Mouse (Mus musculus): Measurements from ENCODE around the gene Snap47.

The Snap47 gene

DNA sequence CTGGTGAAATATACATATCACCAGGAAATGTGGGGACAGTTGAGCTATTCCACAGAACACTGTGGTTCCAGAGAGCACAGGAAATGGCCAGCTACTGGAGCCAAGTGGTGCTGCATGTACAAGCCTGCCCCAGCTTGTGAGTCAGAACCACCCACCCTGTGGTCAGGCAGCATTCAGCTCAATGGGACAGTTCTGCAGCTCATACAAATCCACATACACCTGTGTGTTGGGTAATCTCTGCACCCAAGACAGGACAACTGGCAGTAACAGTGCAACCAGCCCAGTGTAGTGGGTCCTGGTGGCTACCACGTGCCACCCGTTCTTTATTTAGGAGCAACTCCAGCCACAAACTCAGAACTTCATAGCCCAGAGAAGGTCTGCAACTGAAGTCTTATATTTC is 29.0 kb downstream of the Snap47 start:
- DNase-seq (ENCODE audit: low spot score in 2 of 2), result no peak

DNA sequence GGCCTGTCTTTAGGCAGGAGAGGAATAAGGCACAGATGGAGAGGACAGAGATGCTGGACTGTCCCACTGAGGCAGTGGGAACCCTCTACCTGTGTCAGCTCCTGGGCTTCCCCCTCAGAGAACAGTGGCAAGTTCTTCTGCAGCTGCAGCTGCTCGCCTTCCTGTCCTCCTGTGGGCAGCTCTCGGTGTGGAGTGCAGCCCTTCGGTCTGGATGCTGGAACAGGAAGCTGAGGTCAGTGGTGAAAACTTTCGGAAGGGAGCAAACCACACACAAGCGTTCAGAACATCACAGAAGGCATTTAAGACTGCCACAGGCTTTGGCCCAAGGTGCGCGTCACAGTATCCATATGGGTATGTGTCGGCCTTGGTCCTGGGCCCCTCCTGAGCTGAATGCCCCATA is 29.6 kb downstream of the Snap47 start:
- DNase-seq (ENCODE audit: low spot score in 2 of 2), result no peak

DNA sequence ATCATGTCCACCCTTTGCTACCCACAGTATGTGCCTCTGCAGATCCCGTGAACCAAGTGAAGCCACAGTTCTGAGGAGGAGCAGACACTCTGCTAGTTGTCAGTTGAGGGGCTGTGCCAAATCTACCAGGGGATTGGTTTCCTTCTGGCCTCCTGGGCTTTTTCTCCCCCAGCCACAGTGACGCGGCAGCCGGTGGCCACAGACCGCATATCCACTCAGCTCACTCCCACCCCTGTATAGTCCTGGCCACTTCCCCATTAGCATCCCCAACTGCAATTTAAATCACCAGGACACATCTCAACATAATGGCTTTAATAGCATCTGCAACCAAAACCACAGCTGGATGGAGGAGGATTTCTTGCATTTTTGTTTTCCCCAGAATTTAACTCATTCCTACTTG is 32.3 kb downstream of the Snap47 start:
- peak in 1 of 2 experiments; percentile 16 for DNase-seq (ENCODE audit: low spot score in 2 of 2)

DNA sequence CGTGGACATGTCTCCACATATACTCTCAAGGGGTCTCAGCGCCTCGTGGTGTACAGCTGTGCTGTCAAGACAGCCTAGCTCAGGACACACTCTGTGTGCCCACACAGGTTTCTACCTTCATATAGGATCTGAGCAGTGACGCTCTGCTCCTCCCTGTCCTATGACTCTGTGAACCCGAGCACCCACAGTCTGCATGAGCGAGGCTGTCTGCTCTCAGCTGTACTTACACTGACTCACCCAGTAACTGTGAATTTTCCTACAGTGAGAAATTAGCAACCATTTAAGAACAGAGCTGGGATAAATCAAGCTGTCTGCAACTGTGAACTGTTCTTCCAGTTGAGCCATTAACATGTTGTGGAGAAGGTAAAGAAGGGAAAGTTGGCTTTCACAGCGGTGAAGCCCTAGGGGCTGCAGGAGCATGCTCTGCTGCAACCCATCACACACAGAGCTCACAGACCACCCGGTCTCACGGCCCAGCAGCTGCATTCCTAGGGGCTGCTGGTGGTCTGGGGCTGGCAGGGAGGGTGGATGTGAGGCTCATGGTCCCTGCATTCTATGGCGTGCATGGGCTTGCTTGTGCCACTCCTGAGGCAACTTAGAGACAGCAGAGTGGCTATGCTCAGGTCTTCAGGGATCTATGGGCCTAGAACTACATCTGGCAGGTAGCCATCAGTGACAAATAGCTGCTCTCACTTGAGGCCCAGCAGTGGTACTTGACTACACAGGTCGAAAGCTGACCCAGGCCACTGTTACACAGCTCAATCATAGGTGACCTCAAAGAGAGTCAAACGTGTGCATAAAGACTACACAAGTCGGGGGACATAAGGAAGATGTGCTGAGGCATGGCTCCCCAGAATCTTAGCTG is 37.8 kb downstream of the Snap47 start:
- DNase-seq (ENCODE audit: low spot score in 2 of 2), result no peak

DNA sequence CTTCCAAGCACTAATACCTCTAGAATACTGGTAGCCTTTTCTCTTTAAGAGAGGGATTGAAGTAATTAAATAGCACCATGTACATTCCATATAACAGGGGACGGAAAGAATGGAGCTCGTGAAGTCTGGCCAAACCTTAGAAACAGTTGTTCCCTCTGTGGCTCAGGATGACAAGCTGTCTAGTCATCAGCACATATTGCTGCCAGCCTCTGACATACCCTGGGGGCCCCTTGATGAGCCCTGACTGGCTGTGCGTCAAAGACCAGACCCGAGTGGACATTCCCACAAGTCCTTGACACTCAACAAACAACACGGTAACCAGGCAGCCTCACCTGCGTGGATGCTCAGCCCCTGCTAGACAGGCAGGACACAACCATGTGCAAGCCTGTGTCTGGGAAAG is 38.9 kb downstream of the Snap47 start:
- DNase-seq (ENCODE audit: low spot score in 2 of 2), result no peak

DNA sequence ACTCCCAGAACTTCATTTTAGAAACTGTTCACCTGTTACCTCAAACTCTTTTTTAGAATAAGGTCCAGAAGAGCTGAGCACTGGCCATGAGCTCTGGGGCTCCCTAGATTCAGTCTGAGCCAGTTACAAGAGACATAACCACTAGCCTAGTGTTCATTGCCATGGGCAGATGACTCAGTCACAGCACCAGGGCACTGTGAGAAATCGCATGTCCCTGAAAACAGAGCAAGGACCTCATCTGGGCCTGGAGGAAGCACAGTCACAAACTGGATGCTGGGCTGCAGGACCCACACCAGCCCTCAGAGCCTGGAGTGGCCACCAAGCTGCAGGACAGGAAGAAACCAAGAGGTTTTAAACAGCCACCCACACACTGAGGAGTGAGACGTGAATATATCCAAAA is 40.1 kb downstream of the Snap47 start:
- no peak for DNase-seq (ENCODE audit: low spot score in 2 of 2)

DNA sequence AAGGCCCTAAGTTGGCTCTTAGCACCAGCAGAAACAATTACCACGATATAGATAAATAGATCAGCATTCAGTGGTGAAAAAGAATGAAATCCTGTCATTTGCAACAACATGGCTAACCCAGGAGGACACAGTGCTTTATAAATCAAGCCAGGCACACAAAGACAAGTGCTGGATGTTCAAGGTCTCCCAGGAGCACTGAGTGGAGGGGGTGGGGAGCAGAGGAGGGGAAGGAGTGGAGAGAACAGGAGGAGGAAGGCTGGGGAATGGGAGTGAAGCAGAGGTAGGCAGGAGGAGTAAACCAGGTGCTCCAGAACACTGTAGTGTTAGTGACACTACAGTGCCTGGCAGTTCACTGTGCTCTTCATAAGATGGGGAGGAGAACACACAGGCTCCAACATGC is 45.2 kb downstream of the Snap47 start:
- no peak for DNase-seq (ENCODE audit: low spot score in 2 of 2)

DNA sequence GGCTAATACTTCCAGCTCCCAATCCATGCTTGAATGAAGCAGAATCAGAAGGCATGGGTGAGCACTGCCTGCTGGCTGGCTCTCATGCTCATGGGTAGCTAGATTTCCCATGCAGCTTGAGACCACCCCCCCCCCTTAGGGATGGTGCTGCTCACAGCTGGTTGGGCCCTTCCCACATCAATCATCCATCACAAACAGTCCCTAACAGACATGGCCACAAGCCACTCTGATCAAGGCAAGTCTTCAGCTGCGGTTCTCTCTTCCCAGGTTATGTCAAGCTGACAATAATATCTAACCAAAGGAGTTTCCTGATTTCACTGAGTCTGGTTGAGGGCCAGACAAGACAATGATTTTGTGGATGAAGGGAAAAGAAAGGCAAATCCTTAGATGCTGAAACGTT is 50.1 kb downstream of the Snap47 start:
- no peak for DNase-seq (ENCODE audit: low spot score in 2 of 2)

DNA sequence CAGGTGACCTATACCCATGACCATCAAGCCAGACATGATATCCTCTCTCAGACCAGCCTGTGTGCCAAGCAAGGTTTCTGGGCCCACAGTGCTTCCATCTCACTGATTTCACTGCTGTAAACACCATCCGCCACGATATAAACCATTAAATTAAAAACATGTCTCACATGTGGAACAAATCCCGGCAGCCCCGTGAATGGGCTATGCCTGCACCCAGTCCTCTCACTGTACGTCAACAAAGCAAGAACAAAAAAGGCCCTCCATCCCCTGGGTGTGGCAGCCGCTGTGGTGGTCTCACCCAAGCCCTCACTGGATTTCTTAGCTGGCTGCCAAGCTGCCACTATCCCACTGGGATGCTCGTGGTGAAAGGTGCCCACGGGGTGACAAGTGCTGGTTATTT is 51.2 kb downstream of the Snap47 start:
- DNase-seq (ENCODE audit: low spot score in 2 of 2), result no peak

DNA sequence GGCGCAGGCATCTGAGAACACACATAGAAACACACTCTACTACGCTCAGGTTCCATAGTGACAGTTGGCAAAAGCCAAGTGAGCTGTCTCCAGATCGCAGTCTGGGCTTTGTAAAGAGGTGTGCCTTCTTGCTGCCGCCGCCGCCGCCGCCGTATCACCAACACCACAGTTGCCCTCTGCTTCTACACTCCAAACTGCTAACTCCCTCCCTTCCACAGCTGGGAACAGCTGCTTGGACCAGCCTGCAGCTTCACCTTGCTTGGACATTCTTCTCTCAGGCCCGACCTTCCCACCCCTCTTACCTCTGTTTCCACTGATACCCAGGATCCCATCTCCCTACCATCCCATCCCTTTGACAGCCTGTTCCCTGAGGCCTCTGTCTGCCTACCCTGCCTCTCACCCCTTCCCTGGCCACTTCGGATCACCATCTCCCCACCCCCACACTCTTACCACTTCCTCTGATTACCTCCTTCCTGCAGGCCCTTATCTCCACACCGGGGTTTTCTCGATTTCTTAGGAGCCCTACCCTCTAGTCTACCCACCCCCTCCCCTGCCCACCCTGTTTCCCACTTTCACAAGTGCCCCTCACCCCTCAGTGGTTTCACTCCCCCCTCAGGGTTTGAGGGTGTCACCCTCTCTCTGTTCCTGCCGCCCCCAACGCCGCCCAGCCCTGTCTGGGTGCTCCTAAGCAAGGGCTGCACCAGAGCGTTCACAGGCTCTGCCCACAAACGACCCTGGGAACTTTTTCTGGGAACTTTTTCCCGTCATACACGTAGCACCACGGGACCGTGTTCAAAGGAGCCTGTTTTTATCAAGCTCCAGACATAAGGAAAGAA is 53.2 kb downstream of the Snap47 start:
- DNase-seq (ENCODE audit: low spot score in 2 of 2), result no peak

DNA sequence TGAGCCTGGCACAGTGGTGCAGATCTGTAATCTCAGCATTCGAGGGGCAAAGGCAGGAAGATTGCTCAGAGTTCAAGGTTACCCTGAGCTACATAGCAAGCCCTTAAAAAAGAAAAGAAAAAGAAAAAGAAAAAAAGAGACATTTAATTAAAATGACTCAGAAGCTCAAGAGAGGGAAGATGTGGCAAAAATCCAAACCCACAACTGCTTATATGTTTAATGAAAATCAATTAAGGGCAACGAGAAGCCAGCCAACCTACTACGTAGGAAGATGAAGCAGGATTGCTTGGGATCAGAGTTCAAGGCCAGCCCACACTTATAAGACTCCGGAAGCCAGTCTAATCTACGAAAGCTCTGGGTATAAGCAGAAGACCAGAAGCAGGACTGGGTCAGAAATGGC is 56.5 kb downstream of the Snap47 start:
- DNase-seq (ENCODE audit: low spot score in 2 of 2), result no peak

DNA sequence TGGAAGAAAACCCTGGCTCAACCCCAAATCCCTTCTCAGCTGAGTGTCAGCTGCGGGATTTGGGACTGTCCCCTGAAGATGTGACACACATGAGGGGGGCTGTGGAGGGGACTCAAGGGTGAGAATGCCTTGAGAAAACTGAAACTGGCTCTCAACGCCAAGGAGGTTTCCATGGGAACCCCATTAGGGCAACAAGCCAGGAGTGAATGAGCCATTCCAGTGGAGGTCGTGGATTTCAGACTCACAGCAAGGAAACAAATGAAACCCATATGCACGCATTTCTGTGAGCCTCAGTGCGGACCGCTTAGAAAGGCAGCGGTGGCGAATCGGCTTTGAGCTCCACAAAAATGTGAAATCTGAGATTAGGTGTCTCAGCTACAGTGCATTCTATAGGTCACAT is 57.4 kb downstream of the Snap47 start:
- DNase-seq (ENCODE audit: low spot score in 2 of 2), result no peak

DNA sequence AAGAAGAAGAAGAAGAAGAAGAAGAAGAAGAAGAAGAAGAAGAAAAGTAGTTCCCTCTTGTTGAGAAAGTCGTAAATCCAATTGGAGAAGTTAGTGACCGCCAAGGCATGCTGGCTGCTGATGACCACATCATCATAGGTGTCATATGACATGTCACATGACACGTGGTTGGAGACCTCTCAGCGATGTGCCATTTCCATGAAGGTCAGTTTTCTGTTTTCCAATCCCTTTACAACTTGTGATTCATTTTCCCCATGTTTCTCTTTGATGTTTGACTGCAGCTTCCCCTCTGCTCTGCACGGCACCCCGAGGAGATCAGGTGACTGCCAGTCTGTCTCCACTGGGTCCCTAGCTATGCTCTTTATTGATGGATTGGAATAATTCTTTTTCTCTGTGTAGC is 58.7 kb downstream of the Snap47 start:
- no peak for DNase-seq (ENCODE audit: low spot score in 2 of 2)

DNA sequence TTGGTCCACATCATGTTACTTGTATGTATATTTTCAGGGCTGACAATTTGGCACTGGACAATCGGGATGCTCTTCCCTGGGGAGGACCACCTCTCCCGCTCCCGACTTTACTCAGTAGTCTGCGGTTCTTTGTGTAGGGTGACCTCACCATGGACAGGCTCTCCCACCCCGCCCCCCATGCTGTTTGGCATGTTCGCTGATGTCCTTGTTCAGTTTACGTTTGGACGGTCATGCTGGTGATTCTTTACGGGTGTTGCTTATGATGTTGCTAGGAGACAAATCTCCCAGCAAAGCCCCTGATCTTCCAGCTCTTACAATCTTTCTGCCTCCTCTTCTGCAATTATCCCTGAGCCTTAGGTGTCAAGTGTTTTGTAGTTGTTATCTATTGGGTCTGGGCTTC is 60.5 kb downstream of the Snap47 start:
- no peak for DNase-seq (ENCODE audit: low spot score in 2 of 2)

DNA sequence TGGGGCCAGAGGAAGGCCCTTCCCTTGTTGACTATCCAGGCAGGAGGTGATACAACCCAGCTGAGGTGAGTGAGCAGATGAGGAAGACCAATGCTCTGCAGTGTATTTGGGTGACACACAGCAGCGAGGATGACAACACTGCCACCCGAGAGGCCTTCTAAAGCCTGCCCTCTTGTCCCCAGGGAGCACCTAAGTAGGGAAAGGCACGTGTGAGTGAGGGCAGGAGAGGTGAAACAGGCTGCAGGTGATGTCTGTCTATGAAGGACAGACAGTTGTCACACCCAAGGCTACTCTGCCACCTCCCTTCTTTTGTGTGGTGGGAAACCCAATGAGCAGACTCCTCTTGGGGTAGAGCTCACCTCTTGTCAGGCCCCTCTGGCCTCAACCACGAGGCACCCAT is 61.4 kb downstream of the Snap47 start:
- no peak for DNase-seq (ENCODE audit: low spot score in 2 of 2)

DNA sequence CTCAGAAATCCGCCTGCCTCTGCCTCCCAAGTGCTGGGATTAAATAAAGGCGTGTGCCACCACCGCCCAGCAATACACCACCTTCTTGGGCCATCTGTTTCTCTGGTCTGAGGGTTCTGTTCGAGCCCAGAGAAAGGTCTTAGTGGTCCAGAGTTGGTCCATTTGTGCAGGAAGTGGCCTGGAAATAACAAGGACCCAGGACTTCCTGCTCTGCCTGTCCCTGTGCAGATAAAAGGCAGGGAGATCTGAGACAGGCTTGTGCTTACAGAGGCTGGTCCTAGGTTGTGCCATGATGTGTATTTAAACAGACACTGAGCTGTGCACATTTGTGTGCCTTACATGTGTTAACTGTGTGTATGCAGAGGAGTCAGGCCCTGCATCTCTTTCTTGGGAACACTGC is 62.2 kb downstream of the Snap47 start:
- no peak for DNase-seq (ENCODE audit: low spot score in 2 of 2)

DNA sequence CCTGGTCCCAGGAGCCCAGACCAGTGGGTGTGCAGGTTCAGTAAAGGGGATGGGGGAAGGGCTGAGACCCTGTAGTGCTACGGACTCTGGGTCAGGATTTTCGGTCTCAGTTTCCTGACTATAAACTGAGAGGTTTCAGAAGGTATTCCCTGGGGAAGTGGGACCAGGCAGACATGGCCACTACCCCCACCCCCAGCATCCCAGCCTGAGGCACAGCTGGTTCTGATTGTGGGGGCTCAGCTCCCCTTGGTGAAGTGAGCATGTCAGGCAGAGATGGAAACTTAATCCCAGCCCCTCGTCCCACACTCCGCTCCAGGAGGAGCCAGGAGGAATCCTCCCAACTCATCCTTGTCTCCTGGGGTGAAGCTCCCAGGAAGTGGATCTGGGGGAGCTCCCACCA is 63.5 kb downstream of the Snap47 start:
- DNase-seq (ENCODE audit: low spot score in 2 of 2), result no peak

DNA sequence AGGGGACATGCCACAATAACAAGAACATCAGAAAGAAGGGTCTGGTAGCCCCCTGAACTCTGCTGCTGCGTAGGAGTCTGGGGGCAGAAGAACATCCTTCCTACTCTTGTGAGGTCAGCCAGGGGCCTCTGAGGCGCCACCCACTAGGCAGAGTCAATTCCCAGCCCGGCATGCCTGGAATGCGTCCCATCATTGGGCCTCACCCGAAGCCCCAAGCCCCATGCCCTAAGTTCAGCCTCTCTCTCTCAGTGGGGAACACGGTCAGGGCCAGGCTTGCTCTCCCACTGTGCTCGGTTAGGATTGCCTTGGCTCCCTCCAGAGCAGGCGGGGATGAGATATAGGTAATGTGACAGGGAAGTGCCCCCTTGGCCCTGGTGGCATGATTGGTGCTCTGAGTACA is 65.9 kb downstream of the Snap47 start:
- no peak for DNase-seq (ENCODE audit: low spot score in 2 of 2)

DNA sequence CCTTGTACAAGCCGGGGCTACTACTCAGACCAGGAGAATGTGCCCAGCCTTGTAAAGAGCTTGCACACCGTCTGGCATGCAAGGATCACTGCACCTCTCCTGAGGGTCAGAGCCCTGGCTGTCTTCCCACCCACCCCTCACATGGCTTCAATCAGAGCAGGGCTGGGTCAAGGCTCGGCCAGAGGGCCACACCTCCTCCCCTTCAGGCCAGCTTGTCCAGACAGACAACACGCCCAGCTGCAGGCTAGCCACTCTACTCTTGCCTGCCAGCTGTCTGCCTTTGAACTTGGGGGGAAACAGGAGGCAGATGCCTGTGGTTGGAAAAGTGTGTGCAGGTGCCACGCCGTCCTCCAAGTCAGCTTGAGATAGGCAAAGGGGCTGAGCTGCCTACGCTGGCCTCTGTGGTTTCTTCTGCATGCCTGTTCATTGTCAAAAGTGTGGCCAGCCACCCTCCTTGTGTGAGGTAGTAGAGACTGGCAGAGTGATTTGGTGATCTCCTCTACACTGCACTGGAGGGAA is 66.5 kb downstream of the Snap47 start:
- DNase-seq (ENCODE audit: low spot score in 2 of 2), result no peak

DNA sequence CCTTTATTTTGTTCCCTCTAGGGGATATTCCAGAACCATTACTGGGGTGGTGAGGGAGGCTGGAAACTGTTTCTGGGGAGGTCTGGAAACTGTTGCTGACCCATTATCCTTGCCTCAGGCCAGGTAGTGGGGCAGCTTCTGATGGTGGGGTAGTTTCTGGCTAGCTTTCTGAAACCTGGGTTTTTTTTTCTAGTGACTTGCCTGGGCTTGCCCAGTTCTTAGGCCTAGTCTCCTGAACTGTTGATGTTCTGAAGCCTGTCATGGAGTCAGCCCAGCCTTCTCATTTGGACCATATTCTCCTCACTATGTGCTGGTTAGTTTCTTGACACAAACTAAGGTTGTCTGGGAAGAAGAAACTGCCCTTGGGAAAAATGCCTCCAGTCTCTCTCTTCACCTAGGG is 71.4 kb downstream of the Snap47 start:
- DNase-seq (ENCODE audit: low spot score in 2 of 2), result no peak

DNA sequence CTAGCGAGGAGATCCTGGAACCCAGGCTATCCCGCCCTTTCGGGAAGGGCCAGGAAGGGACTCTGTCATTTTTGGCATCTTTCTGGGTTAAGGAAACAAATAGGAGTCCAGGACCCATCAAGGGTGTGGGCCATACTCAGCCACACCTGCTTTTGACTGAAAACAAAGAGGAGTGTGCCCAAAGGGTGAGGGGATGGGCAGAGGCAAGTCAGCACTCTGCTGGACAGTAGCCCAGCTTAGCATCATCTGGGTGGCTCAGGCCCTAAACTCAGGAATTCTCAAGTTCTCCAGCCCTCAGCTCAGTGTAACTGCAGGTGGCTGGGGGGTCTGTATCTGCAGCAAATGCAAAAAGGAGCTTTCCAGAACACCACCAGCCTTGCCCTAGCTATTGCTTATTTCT is 73.0 kb downstream of the Snap47 start:
- DNase-seq (ENCODE audit: low spot score in 2 of 2), result no peak

DNA sequence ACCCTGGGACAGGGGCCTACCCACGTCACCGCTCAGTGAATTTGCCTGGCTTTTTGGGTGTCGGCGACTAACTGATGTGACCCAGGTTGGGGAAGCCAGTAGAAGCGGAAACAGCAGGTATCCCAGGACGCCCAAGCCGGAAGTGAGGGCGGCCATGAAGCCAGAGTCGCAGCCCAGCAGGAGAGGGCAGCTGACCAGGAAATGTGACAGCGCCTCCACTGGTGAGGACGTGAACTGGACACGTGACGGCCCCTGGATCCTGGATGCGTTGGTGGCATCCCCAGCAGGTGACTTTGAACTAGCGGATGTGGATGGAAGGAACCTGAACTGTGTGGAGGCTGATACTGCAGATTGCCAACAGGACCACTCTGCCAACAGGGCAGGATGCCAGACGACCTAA is 75.5 kb downstream of the Snap47 start, which contains the start of gene Prss38:
TSS of gene Prss38 (minus strand) at position 183 of the 400 bp plus-strand sequence.
- no peak for DNase-seq (ENCODE audit: low spot score in 2 of 2)

DNA sequence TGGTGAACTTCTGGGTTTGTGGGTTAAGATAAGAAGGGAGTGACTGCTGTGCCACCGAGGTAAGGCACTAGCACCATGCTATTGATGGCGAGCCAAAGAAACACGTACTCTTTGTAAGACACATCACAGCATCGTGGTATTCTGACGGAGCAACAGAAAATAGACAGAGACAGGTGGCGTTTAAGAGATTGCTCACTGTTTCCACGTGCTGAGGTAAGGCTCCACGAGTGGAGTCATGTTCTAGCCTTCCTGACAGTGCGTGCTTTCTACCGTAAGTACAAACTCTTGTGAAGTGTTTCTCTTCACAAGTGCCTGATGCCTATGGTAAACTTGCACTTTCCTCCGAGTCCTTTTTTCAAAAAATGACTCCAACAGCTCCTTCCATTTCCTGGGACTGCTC is 81.1 kb downstream of the Snap47 start:
- no peak for DNase-seq (ENCODE audit: low spot score in 2 of 2)

All from spleen, postnatal 4 days (tissue).